Mouse (Mus musculus): ENCODE measurements at regions not wholly inside any gene's neighbourhood (a gene's known extent, or its start where the extent isn't known, plus 50 kb on each side); places are given as distances from the start of the nearest gene placed in this dataset.

DNA sequence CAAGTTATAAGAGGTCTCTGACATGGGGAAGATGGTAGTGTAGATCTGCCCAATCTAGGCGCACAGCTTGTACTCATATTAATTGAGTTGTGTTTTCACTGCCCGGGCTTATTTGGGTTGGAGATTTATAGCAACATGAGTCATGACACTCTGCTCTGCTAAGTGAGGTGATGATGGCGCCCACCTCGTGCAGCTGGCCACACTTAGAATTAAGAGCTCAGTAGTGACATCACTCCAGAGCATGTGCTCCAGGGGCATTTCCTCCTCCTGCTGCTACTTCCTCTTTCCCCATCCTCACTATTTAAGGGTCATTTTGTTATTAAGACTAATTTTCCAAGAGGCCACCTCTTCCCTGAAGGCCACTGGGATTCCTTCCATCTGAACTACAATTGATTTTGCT, 179.5 kb downstream of the Gsdmc2 start:
- TF ChIP-seq CTCF (IDR thresholded peaks at IDR 0.05): no peak
- no peak for TF ChIP-seq POLR2A (IDR thresholded peaks at IDR 0.05; ENCODE audit: insufficient read depth, low read depth, low read length)
- no peak for TF ChIP-seq EP300 (IDR thresholded peaks at IDR 0.05; ENCODE audit: insufficient read depth, low read depth, low read length)

All from heart, adult 2 months (tissue).